Mouse (Mus musculus): ENCODE measurements around the gene Qrich1. TPM values are rescaled to one million over a fixed set of nuclear protein-coding genes. Genes with fewer than 3 reads are reported as not detected.

The Qrich1 gene
- polyA plus RNA-seq (2014; fragmentation: Illumina TruSeq; extraction: RNeasy Lipid Tissue Mini Kit (QIAGEN cat#74804); ENCODE audit: low read depth, low replicate concordance) = 151 TPM

DNA sequence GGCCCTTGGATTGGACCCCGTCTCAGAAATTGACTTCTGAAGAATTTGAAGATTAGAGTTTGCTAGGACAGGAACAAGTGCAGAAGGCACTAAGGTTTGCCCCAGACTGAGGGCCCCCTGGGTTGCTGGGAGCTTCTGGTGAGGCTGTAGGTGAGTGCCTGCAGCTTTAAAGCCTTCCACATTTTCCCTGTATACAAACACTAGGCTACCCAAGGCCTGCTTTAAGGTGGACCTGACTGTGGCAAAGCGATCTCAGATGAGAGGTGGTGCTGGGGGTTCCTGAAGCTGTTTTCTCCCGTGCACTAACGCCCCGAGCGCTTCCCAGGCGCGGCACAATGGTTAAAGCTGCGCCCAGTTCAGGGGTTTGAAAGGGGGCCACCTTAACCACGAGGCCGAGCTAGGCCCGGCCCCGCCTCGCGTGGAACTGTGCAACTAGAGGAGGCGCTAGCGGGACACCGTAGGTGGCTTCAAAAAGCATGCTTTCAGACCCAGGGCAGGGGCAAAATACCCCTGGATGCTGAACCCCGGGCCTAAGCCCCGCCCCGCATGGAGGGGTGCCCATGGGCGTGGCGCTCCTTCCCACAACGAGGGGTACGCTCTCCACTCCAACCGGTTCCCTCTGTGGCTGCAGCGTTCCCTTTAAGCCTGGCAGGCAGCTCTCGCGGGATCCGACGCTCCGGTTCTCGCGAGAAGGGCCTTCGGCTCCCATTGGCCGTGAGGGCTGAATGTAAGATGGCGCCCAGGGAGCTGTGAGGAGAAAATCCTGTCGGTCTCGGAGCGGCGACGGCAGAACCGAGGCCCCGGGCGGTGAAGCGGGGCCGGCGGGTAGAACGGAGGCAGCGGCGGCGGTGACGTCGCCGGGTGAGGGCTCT lies at the start of gene Qrich1:
Gene Qrich1, plus strand, starts transcription at position 427 of the 872 bp plus-strand sequence.

DNA sequence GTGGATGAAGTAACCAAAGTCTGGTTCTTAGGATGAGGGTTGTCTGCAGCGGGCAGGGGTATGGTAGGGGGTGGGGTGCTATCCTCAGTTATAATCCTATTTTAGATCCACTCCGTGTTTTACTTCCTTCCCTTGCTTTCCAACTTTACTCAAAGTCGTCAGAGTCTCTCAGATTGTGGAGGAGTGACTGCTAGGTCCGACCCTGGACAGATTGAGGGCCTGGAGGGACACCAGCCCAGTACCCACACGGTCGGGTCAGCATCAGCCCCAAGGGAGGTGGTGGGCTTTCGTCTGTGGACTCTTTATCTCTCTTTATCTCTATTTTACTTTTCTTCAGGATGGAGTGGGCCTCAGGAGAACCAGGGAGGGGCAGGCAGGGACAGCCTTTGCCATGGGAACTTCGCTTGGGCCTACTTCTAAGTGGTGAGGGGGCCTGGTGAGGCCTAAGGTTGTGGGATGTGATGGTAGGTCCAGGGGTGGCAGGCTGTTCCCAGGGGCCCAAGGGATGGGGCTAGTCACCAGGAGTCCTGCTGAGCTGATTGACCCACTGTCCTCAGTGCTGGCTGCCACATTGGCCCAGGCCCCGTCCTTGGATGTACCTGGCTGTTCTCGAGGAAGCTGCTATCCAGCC lies 36.8 kb upstream of the Qrich1 start, which contains the start of gene Lamb2:
Gene Lamb2, plus strand, starts transcription at position 16 of the 631 bp plus-strand sequence.

DNA sequence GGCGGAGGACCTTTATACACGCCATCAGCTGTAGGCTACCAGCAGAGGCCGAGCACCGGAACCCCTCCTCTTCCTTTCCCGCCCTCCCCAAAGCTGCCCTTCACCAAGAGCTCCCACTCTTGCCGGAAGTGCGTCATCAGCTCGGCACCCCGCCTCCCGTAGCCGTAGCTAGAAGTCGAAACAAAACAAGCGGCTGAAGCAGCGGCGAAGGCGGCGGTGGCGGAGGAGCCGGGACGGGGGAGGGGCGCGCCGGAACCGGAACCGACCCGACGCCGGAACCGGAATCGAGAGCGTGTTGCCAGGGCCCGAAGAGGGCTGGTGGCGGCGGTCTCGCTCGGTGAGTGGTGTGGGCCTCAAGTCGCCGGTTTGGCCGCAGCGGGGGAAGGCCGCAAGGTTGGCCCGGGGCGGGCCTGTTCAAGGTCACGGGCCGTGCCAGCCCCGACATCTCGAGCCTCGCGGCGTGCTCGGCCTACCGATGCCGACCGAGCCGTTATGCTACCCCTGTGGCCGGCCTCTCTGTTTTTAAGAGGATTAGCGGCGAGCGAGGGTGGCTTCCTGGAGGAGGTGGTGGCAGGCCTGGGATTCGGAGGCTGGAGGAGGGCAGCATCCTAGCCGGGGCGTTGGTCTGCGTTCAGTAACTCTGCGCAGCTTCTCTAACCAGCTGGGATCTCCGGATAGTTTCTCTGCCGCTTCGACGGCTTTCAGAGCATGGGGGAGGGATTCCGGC lies 25.9 kb upstream of the Qrich1 start, which contains the start of gene Usp19:
Gene Usp19, plus strand, starts transcription at position 44 of the 727 bp plus-strand sequence.

DNA sequence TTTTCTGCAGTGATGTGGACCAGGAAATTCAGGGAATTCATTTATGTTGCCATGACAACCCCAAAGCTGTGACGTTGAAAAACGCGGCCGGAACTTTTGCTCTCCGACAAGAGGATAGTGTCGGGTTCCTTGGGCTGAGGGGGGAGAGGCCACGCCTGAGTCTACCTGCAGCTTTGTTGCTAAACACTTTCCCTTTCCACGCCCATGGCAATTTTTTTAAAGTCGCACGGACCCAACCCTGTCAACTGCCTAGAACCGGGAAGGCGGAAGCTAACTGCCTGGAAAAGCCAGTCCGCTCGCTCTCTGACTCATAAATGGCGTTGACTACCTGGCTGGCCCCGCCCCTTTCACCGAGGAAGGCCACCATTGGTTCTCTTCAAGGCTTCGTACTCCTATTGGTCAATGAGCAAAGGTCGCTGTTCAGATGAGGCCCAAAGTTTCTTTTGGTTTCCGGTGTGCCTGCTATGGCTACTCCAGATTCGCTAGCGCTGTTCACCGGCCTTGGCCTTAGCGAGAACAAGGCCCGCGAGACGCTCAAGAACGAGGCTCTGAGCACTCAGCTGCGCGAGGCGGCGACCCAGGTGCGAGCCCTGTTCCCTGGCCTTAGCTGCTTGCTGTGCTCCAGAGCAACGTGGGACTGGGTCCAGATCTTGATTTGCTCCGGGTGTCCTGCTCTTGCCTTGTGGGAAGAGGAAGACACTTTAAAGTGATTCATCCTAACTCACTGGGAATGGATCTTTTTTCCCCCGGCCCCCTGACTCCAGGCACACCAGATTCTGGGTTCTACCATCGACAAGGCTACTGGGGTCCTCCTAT lies 8.8 kb upstream of the Qrich1 start, which contains the start of gene Qars:
Gene Qars, plus strand, starts transcription at position 88 of the 816 bp plus-strand sequence.

DNA sequence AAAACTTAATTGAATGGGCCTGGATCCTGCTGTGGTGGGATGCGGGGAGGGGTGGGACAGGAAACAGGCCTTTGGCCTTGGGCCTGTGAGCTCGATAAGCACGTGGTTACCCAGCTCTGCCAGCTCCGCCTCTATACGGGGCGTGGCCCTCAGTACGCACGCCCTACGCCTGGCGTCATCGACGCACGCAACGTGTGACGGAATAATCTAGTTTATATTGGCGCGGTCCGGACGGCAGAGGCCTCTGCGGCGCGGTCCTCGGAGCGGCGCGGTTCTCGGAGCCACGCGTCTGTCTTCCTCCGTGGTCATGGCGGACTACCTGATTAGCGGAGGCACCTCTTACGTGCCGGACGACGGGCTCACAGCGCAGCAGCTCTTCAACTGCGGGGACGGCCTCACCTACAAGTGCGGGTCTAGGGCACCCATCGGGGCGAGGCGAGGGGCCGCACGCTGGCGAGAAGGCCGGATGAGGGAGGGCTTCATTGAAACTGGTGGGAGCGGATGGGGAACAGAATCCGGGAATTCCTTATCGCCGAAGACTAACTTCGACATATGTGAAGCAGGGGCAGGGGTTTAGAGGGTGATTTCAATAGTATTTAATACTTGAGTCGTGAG lies 43.7 kb downstream of the Qrich1 start, which contains the start of gene Impdh2:
Gene Impdh2, plus strand, starts transcription at position 60 of the 615 bp plus-strand sequence.

DNA sequence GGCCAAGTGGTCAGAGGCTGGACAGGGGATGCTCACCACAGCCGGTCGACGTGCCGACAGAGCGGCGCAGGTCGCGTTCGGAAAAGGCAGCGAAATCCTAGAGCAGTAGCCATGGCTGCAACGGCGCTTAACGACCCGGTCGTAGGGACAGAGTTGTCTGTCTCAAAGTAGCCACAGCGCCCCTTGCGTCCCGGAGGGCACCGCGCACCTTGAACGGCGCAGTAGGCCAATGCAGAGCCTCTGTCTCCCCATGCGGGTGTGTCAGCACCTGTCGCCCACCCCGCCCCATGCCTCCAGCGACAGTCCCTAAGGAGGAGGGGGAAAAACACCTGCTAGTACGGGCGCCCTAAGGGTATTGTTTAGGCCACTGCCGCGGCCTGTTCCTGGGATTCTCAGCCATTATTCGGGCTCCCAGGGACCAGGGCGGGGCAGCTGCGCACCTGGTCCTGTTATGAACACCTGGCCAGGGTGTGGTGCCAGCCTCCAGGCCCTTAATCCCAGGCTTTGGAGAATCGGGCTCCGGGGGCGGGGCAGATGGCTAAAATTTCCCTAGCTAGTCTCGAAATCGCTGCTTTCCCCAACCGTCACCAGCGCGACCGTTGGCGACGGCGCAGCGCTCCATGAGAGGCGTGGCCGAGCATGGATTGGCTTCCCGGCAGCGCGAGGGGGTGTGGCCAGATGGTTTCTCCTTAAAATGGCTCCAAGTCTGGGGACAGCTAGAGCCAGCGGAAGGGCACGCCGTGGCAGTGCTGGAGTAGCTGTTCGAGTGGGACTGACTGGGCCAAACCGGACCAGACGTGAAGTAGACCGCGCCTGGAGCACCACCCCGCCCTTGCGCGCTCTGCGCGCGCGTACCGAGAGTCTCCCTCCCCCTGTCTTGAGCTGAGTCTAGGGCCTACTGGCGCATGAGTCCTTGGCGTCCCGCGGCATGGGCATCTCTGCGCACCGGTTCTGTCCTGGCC lies 50.5 kb downstream of the Qrich1 start, which contains the start of gene Ndufaf3:
Gene Ndufaf3, minus strand, starts transcription at position 620 of the 962 bp plus-strand sequence.

DNA sequence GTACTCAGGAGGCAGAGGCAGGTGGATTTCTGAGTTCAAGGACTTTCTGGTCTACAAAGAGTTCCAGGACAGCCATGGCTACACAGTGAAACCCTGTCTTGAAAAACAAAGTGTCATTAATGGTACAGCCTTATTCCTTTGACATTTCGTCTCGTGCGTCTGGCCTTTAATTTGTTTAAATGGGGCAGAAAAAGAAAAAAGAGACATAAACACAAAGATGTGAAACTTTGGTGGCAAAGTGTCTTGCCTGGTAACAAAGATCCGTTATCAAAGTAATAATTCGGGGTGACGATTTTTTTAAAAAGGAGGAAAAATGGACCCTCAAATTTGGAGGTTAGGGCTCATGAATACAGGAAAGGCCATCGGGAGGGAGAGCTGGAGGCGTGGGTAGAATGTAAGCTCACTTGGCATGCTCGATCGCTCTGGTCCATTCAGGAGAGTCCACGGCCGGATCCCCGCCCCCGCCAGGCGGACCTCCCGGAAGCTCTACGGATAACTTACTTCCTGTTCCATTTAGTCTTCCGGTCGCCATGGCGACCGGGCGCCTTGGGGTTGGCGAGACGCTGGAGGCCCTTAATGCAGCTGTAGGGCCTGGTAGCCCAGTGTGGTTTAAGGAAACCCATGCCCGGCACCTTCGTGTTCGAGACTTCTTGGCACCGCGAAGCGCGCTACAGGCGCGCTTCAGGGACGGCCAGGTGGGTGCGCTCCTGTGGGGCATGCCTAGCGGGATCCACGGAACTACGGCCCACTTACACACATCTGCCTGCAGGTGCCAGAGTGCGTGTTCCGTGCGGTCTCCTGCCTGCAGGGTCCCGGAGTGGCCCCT lies 53.0 kb downstream of the Qrich1 start, which contains the start of gene Dalrd3:
Gene Dalrd3, plus strand, starts transcription at position 506 of the 826 bp plus-strand sequence.

DNA sequence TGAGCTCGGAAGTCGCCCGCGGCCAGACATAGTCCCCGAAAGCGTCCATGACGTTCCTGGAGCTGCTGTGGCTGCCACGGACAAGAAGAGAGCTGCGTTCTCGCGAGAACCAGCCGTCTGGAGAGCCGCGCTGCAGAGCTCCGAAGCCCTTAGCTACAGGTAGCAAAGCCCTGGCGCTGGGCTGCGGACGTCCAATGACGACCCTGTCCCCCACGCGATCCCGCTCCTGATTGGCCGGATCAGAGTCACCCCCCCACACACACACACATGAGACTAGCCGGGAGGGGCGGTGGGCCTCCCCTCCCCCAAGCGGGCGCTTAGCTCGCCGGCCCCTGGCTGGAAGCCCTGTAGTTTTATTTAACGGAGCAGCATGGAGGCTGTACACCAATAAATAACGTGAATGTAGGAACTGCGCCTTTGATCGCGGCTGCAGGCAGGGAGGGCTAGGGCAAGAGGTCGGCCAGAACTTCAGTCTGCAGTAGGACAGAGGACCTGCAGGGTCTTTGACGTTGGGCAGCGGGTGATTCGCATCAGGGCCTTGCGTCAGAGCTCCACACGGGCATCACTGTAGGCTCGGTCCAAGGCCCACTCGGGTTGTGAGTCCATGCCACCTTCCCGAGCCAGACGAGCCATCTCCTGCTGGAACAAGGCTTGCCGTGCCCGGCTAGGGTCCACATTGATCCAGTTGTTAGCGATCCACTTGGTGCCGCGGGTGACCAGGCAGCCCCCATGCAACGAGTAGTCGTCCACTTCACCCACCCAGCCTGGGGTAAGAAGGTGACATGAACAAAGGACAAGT lies 62.1 kb downstream of the Qrich1 start, which contains the start of gene Wdr6:
Gene Wdr6, minus strand, starts transcription at position 195 of the 799 bp plus-strand sequence.

DNA sequence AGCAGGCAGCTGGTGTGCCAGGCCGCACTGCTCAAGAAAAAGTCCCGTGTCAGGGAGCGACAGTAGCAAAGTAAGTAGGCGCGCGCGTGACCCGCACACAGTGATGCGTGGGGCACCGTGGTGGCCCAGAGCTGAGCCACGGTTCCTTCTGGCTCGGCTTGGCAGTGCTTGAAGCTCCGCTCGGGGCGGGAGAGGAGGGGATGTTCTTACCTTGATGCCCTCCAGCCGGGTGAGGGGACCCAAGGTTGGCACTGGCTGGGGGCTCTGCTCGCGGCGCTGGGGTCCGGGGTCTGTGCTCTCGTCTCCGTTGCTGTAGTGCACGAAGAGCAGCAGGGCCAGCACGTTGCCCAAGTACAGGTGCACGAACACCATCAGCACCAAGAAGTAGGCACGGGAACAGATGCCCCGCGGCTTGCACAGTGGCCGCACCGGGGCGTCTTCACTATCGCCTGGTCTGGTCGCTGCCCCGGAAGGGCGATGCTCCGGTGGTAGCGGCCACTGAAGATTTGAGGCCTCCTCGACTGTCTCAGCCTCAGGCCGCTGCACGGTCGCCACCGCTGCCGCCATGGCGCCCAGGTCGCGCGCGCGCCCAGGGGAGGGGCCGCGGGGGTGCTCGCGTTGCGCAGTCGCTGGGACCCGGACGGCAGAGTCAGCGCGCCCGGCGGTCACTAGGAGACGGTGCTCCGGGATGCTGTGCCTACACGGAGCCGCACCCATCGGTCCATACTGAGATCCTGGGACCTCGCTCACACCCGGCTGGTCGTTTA lies 80.6 kb downstream of the Qrich1 start, which contains the start of gene P4htm:
Gene P4htm, minus strand, starts transcription at position 670 of the 767 bp plus-strand sequence.

Other genes starting within 250 kb of the Qrich1 start
- 24.1 TPM for gene Nicn1, start 226.4 kb upstream of the Qrich1 start, polyA plus RNA-seq (2014; fragmentation: Illumina TruSeq; extraction: RNeasy Lipid Tissue Mini Kit (QIAGEN cat#74804); ENCODE audit: low read depth, low replicate concordance)
- 1.4 TPM for gene Amt, start 220.0 kb upstream of the Qrich1 start, polyA plus RNA-seq (2014; fragmentation: Illumina TruSeq; extraction: RNeasy Lipid Tissue Mini Kit (QIAGEN cat#74804); ENCODE audit: low read depth, low replicate concordance)
- 114 TPM for gene Rhoa, start 210.7 kb upstream of the Qrich1 start, polyA plus RNA-seq (2014; fragmentation: Illumina TruSeq; extraction: RNeasy Lipid Tissue Mini Kit (QIAGEN cat#74804); ENCODE audit: low read depth, low replicate concordance)
- 17.0 TPM for gene Tcta, start 210.6 kb upstream of the Qrich1 start, polyA plus RNA-seq (2014; fragmentation: Illumina TruSeq; extraction: RNeasy Lipid Tissue Mini Kit (QIAGEN cat#74804); ENCODE audit: low read depth, low replicate concordance)
- 1.8 TPM for gene Gpx1, start 177.9 kb upstream of the Qrich1 start, polyA plus RNA-seq (2014; fragmentation: Illumina TruSeq; extraction: RNeasy Lipid Tissue Mini Kit (QIAGEN cat#74804); ENCODE audit: low read depth, low replicate concordance)
- gene Usp4, start 169.0 kb upstream of the Qrich1 start, polyA plus RNA-seq (2014; fragmentation: Illumina TruSeq; extraction: RNeasy Lipid Tissue Mini Kit (QIAGEN cat#74804); ENCODE audit: low read depth, low replicate concordance) = 93.9 TPM
- 278 TPM for gene 1700102P08Rik, start 124.0 kb upstream of the Qrich1 start, polyA plus RNA-seq (2014; fragmentation: Illumina TruSeq; extraction: RNeasy Lipid Tissue Mini Kit (QIAGEN cat#74804); ENCODE audit: low read depth, low replicate concordance)
- gene Ccdc36, start 88.3 kb upstream of the Qrich1 start, polyA plus RNA-seq (2014; fragmentation: Illumina TruSeq; extraction: RNeasy Lipid Tissue Mini Kit (QIAGEN cat#74804); ENCODE audit: low read depth, low replicate concordance) = 8.6 TPM
- 10.4 TPM for gene BC048562, start 80.3 kb upstream of the Qrich1 start, polyA plus RNA-seq (2014; fragmentation: Illumina TruSeq; extraction: RNeasy Lipid Tissue Mini Kit (QIAGEN cat#74804); ENCODE audit: low read depth, low replicate concordance)
- gene Ccdc71, start 56.3 kb upstream of the Qrich1 start, polyA plus RNA-seq (2014; fragmentation: Illumina TruSeq; extraction: RNeasy Lipid Tissue Mini Kit (QIAGEN cat#74804); ENCODE audit: low read depth, low replicate concordance) = 3.0 TPM
- gene Klhdc8b, start 55.2 kb upstream of the Qrich1 start, polyA plus RNA-seq (2014; fragmentation: Illumina TruSeq; extraction: RNeasy Lipid Tissue Mini Kit (QIAGEN cat#74804); ENCODE audit: low read depth, low replicate concordance) = 1.3 TPM
- 2.0 TPM for gene Lamb2, start 37.1 kb upstream of the Qrich1 start, polyA plus RNA-seq (2014; fragmentation: Illumina TruSeq; extraction: RNeasy Lipid Tissue Mini Kit (QIAGEN cat#74804); ENCODE audit: low read depth, low replicate concordance)
- gene Usp19, start 26.2 kb upstream of the Qrich1 start, polyA plus RNA-seq (2014; fragmentation: Illumina TruSeq; extraction: RNeasy Lipid Tissue Mini Kit (QIAGEN cat#74804); ENCODE audit: low read depth, low replicate concordance) = 14.4 TPM
- 74.8 TPM for gene Qars, start 9.1 kb upstream of the Qrich1 start, polyA plus RNA-seq (2014; fragmentation: Illumina TruSeq; extraction: RNeasy Lipid Tissue Mini Kit (QIAGEN cat#74804); ENCODE audit: low read depth, low replicate concordance)
- 69.5 TPM for gene Impdh2, start 43.5 kb downstream of the Qrich1 start, polyA plus RNA-seq (2014; fragmentation: Illumina TruSeq; extraction: RNeasy Lipid Tissue Mini Kit (QIAGEN cat#74804); ENCODE audit: low read depth, low replicate concordance)
- 28.8 TPM for gene Ndufaf3, start 50.6 kb downstream of the Qrich1 start, polyA plus RNA-seq (2014; fragmentation: Illumina TruSeq; extraction: RNeasy Lipid Tissue Mini Kit (QIAGEN cat#74804); ENCODE audit: low read depth, low replicate concordance)
- 5.2 TPM for gene Dalrd3, start 53.1 kb downstream of the Qrich1 start, polyA plus RNA-seq (2014; fragmentation: Illumina TruSeq; extraction: RNeasy Lipid Tissue Mini Kit (QIAGEN cat#74804); ENCODE audit: low read depth, low replicate concordance)
- gene Wdr6, start 61.9 kb downstream of the Qrich1 start, polyA plus RNA-seq (2014; fragmentation: Illumina TruSeq; extraction: RNeasy Lipid Tissue Mini Kit (QIAGEN cat#74804); ENCODE audit: low read depth, low replicate concordance) = 0.83 TPM
- 0.14 TPM for gene P4htm, start 80.9 kb downstream of the Qrich1 start, polyA plus RNA-seq (2014; fragmentation: Illumina TruSeq; extraction: RNeasy Lipid Tissue Mini Kit (QIAGEN cat#74804); ENCODE audit: low read depth, low replicate concordance)
- gene Arih2, start 132.6 kb downstream of the Qrich1 start, polyA plus RNA-seq (2014; fragmentation: Illumina TruSeq; extraction: RNeasy Lipid Tissue Mini Kit (QIAGEN cat#74804); ENCODE audit: low read depth, low replicate concordance) = 266 TPM
- 32.2 TPM for gene Slc25a20, start 145.3 kb downstream of the Qrich1 start, polyA plus RNA-seq (2014; fragmentation: Illumina TruSeq; extraction: RNeasy Lipid Tissue Mini Kit (QIAGEN cat#74804); ENCODE audit: low read depth, low replicate concordance)
- 714 TPM for gene Prkar2a, start 172.5 kb downstream of the Qrich1 start, polyA plus RNA-seq (2014; fragmentation: Illumina TruSeq; extraction: RNeasy Lipid Tissue Mini Kit (QIAGEN cat#74804); ENCODE audit: low read depth, low replicate concordance)